ENCODE assay signal across 21 mouse cellular contexts in genomic region chr1:121082839-121083238, GRCm38 (mm10).
A peak's percentile ranks its signal among the peaks of the same experiment; 100 is the strongest.
DNase-seq lines count a peak whose midpoint lies in the region; ATAC-seq and TF ChIP-seq lines count a peak whose summit lies in the region.
"Had no signal": no experiment of that assay in that cellular context is flagged by ENCODE, and none has a peak within 500 bp of the region (broad histone marks: within the 10 kb centered on the region; RNA-seq: fewer than 3 reads in every experiment).

No protein-coding gene starts in this region.

- no peak overlapping the region for H3K4me2 ChIP-seq in midbrain, embryonic 11.5 days
- no peak overlapping the region for H3K4me2 ChIP-seq in midbrain, embryonic 15.5 days
- H3K4me2 ChIP-seq: embryonic facial prominence, embryonic 13.5 days; forebrain, embryonic 13.5 days; heart, embryonic 13.5 days; kidney, embryonic 15.5 days; limb, embryonic 13.5 days; liver, embryonic 12.5 days had no signal

- no peaks in the 10 kb centered on the region for H3K9me3 ChIP-seq in midbrain, embryonic 10.5 days (replicated peaks)
- H3K9me3 ChIP-seq in midbrain, embryonic 11.5 days (ENCODE audit: control insufficient read depth, low read length): no peaks in the 10 kb centered on the region
- no peaks in the 10 kb centered on the region for H3K9me3 ChIP-seq in midbrain, embryonic 15.5 days
- H3K9me3 ChIP-seq: embryonic facial prominence, embryonic 13.5 days; forebrain, embryonic 13.5 days; heart, embryonic 13.5 days; kidney, embryonic 15.5 days; limb, embryonic 13.5 days; liver, embryonic 12.5 days had no signal

- peaks cover 27% of the 10 kb centered on the region for H3K4me1 ChIP-seq in midbrain, embryonic 10.5 days
- H3K4me1 ChIP-seq in midbrain, embryonic 11.5 days (ENCODE audit: control insufficient read depth, insufficient read depth, low read length): peaks cover 11% of the 10 kb centered on the region
- H3K4me1 ChIP-seq in midbrain, embryonic 15.5 days: peaks cover 9% of the 10 kb centered on the region; the same call in 1 of the 2 replicates
- H3K4me1 ChIP-seq: heart, embryonic 13.5 days; liver, embryonic 12.5 days had no signal

- 0 out of 2 replicates have a peak overlapping the region, but pooled peaks have one; percentile 42 for H3K27ac ChIP-seq in midbrain, embryonic 10.5 days (replicated peaks)
- no peak overlapping the region for H3K27ac ChIP-seq in midbrain, embryonic 11.5 days (ENCODE audit: low read depth, low read length)
- H3K27ac ChIP-seq in midbrain, embryonic 15.5 days: peak overlapping the region; percentile 49; the same call in 1 of the 2 replicates
- H3K27ac ChIP-seq: embryonic facial prominence, embryonic 13.5 days; forebrain, embryonic 13.5 days; gastrocnemius, adult 2 months; heart, embryonic 13.5 days; kidney, embryonic 15.5 days; limb, embryonic 13.5 days; liver, embryonic 12.5 days had no signal

- H3K4me3 ChIP-seq in midbrain, embryonic 10.5 days: no peak overlapping the region
- H3K4me3 ChIP-seq in midbrain, embryonic 11.5 days (ENCODE audit: low read depth, low read length): no peak overlapping the region
- H3K4me3 ChIP-seq in midbrain, embryonic 15.5 days: no peak overlapping the region
- H3K4me3 ChIP-seq: embryonic facial prominence, embryonic 13.5 days; forebrain, embryonic 13.5 days; gastrocnemius, adult 2 months; heart, embryonic 13.5 days; kidney, embryonic 15.5 days; limb, embryonic 13.5 days; liver, embryonic 12.5 days had no signal

- TF ChIP-seq POLR2A in brain, embryonic 14.5 days (IDR thresholded peaks at IDR 0.05; ENCODE audit: borderline replicate concordance, extremely low read depth, insufficient read depth, insufficient read length, poor library complexity, severe bottlenecking): no peak

- no peak for ATAC-seq in midbrain, embryonic 11.5 days (ENCODE audit: low FRiP score)
- ATAC-seq in midbrain, embryonic 15.5 days (replicated peaks): peak; percentile 60
- ATAC-seq: forebrain, embryonic 13.5 days; intestine, postnatal 0 days; liver, embryonic 12.5 days had no signal

- 33% methylated on average over 5 of the region's 5 CpGs for WGBS in midbrain, embryonic 10.5 days
- WGBS in midbrain, embryonic 11.5 days: 23% methylated on average over 5 of the region's 5 CpGs
- WGBS in midbrain, embryonic 15.5 days: 21% methylated on average over 5 of the region's 5 CpGs

- DNase-seq in midbrain, embryonic 10.5 days (ENCODE audit: low spot score): no peak
- no peak for DNase-seq in midbrain, embryonic 11.5 days (ENCODE audit: low spot score, missing footprints)
- DNase-seq in brain, embryonic 14.5 days (ENCODE audit: low read depth): peak; percentile 47
- no peak for DNase-seq in gastrocnemius, adult 8-10 months (ENCODE audit: low spot score in 2 of 2)
- DNase-seq in ovary, adult 18-20 months (ENCODE audit: low spot score): no peak
- DNase-seq in cerebellum, adult 11-12 months: no peak
- DNase-seq: cerebellum, adult 2 months; cerebellum, postnatal 25 days; gastrocnemius, adult 2 months; heart, postnatal 14 days; kidney, postnatal 4 days; lung, adult 2 months; lung, postnatal 14 days had no signal

- TF ChIP-seq CTCF in brain, embryonic 14.5 days (IDR thresholded peaks at IDR 0.05; ENCODE audit: borderline replicate concordance, extremely low read depth, insufficient read depth, insufficient read length): no peak

- H3K9ac ChIP-seq in midbrain, embryonic 11.5 days (ENCODE audit: low read length): no peak overlapping the region
- no peak overlapping the region for H3K9ac ChIP-seq in midbrain, embryonic 15.5 days
- H3K9ac ChIP-seq: embryonic facial prominence, embryonic 13.5 days; forebrain, embryonic 13.5 days; heart, embryonic 13.5 days; kidney, embryonic 15.5 days; limb, embryonic 13.5 days; liver, embryonic 12.5 days had no signal

- H3K36me3 ChIP-seq in midbrain, embryonic 10.5 days: no peaks in the 10 kb centered on the region
- H3K36me3 ChIP-seq in midbrain, embryonic 11.5 days (ENCODE audit: control insufficient read depth, insufficient read depth, low read length): no peaks in the 10 kb centered on the region
- H3K36me3 ChIP-seq in midbrain, embryonic 15.5 days (replicated peaks): no peaks in the 10 kb centered on the region
- H3K36me3 ChIP-seq: embryonic facial prominence, embryonic 13.5 days; heart, embryonic 13.5 days; kidney, embryonic 15.5 days; limb, embryonic 13.5 days; liver, embryonic 12.5 days had no signal

- peaks cover 30% of the 10 kb centered on the region for H3K27me3 ChIP-seq in midbrain, embryonic 10.5 days (ENCODE audit: low read depth, poor library complexity, severe bottlenecking)
- H3K27me3 ChIP-seq in midbrain, embryonic 11.5 days (ENCODE audit: control insufficient read depth, insufficient read depth, low read length): peaks cover 3% of the 10 kb centered on the region; the same call in 1 of the 2 replicates
- H3K27me3 ChIP-seq in midbrain, embryonic 15.5 days (replicated peaks): no peaks in the 10 kb centered on the region
- H3K27me3 ChIP-seq: embryonic facial prominence, embryonic 13.5 days; kidney, embryonic 15.5 days; limb, embryonic 13.5 days; liver, embryonic 12.5 days had no signal
